Mouse (Mus musculus): ENCODE measurements at regions not wholly inside any gene's neighbourhood (a gene's known extent, or its start where the extent isn't known, plus 50 kb on each side); places are given as distances from the start of the nearest gene placed in this dataset.

DNA sequence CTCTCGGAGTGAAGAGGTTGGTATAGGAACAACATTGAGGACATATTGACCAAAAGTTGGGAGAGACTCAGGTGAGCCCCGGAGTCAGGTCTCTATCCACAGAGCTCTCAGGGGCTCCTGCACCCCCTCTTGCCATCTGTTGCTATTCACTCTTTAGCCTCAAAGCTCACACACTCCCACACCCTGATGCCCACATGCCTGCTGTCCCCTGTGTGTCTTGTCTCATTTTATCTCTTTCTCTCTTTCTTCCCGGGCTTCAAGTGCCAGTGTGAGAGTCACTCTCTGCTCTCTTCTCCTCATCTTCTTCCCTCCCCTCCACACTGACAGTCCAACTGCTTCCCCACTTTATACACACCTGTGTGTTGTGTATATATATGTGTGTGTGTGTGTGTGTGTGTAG, 141.0 kb upstream of the Mdm1 start:
- DNase-seq = no peak

DNA sequence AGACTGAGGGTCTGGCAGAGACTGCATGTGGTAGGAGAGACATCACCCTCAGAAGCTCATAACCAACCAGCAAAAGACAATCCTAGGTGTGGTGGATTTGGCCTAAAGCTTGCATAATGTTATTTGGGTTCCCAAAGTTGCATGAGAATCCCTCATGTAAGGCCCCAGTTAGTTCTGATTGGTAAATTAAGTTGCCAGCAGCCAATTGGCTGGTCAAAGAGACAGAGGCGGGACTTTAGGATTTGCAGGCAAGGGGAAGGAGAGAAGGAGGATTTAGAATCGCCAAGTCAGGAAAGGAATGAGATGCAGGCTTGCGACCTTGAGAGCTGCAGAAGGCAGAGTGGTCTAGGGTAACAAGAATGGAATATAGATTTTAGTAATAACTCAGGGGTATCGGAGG, 140.1 kb upstream of the Mdm1 start:
- no peak for DNase-seq

DNA sequence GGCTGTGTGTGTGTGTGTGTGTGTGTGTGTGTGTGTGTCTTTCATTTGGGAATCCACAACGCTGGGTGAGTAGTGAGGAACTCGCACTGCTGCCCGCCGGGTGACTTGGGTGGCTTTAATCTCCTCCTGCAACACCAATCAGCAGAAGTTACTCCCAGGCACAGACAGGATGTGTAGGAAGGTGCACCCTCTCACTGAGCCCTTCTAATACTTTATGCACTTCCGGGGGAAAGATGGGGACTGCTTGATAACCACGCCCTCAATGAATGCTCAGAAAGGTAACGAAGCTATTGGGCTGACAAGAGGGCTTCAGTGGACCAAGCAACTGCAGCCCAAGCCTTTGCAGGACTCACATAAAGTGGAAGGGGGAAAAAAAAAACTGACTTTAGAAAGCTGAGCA, 139.6 kb upstream of the Mdm1 start:
- DNase-seq = no peak

DNA sequence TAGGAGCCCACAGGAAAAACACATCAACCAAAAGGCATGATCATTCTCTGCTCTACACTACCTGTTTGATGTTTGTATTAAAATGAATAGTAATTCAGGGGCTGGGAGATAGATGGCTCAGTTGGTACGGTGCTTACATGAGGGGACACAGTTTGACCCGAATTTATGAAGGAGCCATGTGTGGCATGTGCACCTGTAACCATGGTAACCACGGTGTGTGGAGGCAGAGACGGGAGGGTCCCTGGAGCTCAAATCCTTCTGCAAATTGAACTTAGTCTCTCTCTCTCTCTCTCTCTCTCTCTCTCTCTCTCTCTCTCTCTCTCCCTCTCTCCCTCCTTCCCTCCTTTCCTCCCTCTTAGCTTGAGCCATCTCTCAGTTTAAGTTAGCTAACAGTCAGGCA, 139.1 kb upstream of the Mdm1 start:
- no peak for DNase-seq

DNA sequence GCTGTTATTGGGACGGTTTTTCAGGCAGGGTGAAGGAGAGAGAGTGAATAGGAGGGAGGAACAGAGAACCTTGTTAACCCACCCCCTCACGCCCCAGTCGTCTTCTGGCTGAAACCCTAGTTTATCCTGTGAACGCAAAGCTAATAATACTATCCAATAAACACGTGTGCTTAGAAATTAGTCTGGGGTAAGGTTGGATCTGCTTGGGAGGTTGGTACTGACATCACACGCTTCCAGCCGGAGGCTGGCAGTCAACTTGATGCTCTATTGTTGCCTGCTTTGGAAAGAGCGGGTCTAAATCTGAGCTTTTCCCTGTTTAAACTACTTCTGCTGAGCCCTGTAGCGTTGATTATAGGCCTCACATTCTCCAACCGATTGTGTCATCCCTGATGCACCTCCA, 138.4 kb upstream of the Mdm1 start:
- DNase-seq = no peak

DNA sequence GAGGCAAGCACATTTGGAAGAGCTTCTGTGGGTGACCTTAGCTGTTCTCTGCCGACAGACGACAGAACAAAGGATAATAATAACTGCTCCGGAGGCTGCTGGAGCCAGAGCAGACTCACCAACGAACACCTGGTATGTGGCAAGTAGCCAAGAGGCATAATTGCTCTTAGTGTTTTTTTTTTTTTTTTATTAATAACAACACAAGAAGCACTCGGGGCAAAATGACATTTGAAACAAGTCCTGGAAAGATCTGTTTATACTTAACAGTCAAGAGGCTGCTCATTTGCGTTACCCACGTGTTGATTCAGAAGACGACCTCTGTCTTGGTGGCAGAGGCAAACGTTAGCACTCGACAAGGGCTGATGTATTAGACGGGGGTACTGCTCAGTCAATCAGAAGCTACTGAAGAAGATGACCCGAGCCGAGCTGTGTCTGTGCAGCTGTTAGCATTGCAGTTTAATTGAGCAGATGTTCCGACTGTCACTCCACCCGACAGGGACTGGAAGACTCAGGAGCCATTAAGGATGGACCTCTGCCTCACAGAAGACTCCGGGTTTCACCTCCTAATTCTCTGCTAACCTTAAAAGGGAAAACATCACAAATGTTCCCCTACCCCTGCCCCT, 137.8 kb upstream of the Mdm1 start:
- DNase-seq = no peak

DNA sequence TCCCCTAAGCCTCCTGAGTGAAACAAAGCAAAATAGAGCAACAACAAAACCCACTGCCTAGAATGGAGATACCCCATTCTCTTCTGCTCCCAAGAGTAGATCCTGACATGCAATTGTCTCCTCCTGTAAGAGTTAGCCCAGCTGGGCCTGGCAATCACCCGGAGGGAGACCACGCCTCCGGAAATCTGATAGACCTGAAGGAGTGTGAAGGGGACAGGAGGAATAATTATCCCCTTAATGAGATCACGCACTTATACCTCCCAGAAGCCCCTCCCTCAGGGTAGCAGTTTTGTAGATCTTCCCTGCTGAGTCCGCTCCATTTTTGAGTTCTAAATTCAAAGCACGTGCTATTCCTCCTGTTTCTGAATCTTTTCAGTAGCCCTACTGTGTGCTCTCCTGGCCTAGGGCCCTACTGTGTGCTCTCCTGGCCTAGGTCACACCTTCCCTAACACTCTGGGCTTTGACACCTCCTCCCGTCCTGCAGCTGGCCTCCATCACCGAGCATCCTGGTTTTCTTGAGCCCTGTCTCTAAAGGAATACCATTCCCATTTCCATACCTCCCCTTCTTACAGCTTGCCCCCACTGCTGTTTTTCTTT, 137.2 kb upstream of the Mdm1 start:
- no peak for DNase-seq

DNA sequence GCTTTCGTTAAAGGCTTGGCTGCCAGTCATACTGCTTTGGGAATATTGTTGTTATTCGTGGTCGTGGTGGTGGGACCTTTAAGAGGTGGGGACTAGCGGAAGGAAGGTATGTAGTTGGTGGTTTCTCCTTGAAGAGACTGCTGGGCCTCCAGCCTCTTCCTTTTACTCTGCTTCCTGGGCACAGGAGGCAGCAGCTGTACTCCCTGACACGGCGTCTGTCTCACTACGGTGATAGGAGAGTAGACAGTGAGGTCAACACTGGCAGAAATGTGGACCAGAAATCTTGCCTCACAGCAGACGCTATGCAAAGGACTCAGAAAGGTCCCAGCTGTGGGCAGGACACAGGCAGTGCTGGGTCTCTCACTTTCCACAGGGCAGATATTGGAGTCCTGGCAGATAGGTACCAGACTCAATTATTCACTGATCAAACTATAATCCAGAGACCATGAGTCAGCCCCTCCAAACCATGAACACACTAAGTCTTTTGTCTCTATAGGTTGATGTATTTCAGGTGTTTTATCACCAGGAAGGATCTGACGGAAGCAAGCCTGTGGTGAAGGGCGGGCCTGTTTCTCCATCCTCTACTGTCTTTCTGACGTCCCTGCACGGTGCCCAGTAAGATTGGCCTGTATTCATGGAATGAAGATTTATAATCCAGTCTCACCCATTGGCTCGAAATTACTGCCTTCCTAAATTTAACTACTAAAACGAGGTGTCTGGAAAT, 134.6 kb upstream of the Mdm1 start:
- no peak for DNase-seq

DNA sequence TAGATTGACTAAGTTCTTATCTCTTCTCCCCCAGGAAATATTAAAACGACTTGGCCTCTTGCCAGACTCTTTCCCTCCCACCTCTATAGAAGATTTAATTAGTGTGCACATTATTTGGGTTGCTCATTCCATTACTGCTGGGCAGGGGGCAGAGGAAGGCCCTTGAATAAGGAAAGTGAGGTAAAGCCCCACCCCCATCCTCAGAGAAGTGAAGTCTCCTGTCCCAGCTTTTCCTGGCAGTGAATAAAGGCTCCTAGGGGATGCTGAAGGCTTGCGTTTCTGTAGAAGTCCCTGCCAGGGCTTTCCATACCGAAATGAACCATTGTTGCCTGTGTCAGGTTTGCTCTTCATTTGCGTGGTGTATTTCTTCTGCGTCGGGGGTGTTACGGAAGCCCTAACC, 133.8 kb upstream of the Mdm1 start:
- DNase-seq = no peak

DNA sequence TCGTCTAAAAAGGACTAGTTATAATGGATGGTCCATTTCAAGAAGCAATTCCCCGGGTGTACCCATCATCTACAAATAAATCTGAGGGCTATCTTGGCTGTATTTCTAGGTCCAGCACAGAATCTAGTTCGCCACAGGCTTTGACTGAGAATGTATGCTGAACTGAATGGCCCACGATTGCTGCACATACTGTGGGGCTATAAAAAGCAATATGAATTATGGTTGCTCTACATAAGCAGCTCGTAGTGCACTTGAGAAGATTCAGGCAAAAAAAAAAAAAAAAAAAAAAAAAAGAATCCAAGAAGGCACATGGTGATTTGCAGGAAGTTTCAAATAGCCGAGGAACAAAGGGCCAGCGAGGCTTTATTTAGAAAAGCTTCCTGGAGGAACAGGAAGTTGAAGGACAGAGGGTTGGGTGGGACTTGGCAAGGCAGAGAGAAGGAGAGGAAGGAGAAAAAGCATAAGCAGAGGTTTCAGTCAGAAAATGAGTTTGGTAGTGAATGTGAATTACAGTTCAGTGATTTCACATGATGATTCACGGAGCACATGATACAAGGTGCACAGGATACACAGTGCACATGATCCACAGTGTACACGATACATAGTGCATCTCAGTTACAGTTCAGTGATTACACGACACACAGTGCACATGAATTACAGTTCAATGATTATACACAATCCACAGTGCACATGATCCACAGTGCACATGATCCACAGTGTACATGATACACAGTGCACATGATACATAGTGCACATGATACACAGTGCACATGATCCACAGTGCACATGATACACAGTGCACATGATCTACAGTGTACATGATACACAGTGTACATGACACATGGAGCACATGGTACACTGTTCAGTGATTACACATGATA, 129.7 kb upstream of the Mdm1 start:
- DNase-seq = peak; percentile 37 to 43

DNA sequence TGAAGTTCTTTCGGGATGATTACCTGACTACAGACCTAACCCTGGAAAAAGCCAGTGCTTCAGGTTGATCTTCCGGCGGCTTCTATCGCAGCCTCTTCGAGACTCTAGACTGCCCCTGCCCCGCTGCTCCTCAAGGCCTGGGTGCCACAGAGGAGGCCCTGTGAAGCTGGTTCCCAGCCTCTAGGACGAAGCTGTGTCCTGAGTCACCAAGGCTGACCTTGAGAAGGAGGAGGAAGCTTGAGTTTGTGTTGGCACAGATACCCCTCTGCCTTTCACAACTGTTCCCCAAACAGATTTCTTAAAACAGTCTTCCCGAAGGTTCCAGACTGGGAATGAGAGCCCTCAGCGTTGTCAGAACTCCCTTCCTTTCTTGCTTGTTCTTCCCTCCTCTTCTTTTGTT, 112.8 kb upstream of the Mdm1 start:
- DNase-seq = no peak

DNA sequence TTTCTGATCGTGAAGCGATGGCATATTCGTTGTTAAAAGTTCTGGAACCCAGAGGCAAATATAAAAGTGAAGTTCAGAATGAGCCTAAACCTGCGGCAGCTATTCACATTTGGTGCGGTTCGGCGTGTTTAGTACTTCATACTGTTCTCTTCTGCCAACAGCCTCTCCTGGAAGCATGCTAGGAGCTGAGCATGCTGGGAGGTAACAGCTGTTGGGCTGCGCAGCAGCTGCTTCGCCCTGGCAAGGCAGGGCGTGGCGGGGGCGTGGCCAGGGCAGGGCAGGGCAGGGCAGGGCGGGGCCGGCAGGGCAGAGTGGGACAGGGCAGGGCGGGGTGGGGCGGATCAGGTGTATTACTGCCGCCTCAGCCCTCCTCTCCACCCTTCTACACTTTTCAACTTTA, 107.2 kb upstream of the Mdm1 start:
- DNase-seq = no peak

DNA sequence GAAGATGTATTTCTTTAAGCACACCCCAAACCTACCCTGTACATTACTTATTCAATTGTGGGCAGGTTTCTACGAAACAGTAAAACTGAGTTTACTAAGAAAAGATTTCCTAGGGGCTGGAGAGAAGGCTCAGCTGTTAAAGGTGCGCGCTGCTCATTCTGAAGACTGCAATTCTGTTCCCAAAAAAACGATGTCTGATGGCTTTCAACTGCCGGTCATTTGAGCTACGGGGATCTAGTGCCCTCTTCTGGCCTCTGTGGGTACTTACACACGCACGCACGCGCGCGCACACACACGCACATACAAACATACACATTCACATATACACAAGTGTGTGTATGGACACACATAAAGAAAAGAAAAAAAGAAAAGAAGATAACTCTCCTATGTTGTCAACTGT, 106.6 kb upstream of the Mdm1 start:
- DNase-seq = no peak

DNA sequence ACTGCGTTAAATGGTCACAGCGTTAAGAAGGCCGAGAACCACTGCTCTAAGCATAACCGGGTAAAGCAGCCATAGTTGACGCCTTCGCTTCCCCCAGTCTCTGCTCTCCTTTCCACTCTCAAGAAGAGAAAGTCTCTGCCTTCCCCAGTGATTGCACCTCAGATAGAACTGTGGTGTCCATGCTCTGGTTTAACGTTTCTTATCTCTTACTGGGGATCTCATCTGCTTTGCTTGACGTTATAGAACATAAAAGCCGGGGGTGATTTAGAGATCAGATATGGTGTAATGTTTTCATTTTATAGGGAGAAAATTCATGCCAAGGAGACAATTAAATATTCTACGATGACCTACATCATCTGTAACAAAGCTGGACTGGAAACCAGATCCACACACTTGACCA, 103.1 kb upstream of the Mdm1 start:
- DNase-seq = no peak

DNA sequence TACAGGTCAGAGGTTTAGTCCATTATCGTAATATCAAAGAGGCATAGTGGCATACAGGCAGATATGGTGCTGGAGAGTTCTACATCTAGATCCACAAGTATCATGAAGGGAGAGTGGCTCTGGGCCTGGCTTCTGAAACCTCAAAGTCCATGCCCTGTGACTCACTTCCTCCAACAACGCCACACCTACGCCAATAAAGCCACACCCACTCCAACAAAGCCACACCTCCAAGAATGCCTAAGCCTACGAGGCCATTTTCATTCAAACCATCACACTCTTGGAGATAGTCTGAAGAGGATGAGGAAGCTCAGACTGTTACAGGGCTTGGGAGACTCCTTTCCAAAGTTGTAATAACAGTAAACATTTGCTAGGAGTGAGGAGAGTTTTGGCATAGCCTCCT, 102.6 kb upstream of the Mdm1 start:
- no peak for DNase-seq

DNA sequence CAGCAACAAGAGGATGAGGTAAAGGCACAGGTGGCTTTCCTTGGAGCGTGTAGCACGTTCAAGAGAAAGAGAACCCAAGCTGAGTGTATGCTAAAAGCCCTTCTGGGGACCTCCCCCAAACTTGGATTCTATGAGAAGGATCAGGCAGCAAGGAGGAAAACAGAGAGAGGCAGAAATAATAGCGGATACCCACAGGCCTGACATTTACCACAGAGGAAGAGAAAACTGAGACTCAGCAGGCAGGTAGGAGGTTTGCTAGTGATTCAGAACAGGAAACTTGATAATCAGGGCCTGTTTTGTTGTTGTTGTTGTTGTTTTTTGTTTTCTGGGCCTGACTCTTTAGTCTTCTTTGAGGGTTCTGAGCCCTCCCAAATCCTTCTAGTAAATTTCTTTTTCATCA, 100.5 kb upstream of the Mdm1 start:
- no peak for DNase-seq

DNA sequence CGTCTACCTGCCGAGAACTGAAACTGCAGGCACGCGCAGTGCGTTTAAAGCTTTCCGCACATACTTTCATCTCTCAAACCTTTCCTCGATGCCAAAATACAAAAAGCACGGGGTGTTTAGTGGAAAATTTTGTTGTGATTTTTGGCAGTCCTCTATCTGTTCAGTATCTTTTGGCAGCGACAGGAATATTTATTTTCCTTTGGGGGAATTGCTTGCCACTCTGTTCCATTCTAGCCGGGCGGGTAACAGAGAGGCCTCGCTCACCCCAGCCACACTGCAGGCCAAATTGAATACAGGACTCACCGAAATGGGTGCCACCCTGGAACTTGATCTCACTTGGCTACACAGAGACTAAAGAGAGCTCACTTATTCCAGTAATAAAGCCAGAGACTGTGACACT, 97.8 kb upstream of the Mdm1 start:
- no peak for DNase-seq

DNA sequence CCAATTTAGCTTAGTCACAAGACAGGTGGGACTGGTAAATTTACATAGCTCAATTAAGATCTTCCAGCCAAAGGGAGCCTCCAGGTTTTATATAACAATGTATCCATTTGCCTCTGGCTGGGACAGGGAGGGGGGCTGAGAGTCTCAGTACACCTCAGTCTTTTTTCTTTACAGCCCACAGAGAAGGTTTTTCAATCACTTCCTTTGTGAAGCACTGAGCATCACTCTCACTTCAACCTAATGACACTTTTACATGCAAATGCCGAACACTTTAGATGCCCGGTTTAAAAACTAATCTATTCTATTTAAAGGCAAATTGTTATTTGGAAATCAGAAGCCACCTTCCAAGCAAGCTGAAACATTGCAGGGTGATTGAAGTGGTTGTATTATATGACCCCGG, 96.8 kb upstream of the Mdm1 start:
- DNase-seq = no peak

DNA sequence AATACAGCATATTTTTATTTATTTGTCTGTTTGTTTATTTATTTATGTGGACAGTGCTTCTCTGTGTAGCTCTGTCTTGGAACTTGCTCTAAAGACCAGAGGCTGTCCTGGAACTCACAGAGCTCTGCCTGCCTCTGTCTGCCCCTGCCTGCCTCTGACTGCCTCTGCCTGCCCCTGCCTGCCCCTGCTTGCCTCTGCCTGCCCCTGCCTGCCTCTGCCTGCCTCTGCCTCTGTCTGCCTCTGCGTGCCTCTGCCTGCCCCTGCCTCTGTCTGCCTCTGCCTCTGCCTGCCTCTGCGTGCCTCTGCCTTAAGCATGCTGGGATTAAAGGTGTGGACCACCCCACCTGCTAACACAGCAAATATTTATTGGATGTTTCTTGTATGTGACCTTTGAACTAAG, 96.2 kb upstream of the Mdm1 start:
- no peak for DNase-seq

DNA sequence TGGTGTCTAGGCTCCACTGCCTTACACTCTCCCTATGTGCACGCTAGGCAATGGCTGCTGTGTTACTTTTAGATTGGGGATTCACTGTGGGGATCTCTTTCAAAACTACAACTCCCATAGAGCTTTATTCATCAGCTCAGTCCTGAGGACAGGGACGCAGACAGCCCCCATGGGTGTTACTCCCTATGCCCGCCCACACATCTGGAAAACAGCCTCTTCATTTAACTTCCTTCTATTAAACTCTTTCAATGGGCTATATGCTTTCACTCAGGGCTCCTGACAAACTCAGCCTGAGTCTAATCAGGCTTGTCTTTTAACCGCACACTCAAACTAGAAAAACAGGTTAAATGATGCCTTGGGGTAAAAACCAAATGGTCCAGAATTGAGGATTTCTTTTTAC, 95.3 kb upstream of the Mdm1 start:
- no peak for DNase-seq

DNA sequence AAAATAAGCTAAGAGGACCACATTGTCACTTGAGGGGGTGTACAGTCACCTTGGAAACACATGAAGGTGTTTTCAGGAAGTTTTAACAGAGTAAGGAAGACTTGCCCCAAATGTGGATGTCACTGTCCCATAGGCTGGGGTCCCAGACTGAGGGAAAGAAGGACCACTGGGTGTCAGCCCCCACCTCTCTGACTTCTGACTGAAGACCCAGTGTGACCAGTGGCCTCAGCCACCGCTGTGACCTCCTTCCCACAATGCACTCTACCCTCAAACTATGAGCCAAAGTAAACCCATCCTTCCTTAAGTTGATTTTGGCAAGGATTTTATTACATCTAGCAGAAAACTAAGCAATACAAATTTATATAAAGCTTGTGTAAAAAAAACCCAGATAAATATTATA, 94.8 kb upstream of the Mdm1 start:
- DNase-seq = no peak

DNA sequence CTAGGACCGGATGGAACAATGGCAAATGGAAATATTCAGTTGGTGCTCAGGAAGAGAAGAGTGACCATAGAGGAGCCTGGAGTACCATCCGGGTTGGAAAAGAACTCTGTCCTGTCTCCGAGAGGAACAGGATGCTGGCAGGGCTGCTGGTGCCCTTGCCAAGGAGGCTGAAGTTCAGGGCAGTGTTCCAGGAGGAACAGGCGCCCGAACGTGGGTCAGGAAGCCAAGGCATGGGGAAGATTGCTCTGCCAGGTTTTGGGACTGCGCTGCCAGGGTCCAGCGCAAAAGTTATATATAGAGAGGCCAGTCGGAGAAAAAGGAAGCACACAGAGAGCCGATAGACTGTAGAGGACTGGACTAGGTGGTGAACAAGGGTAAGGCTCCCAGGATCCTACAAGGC, 92.3 kb upstream of the Mdm1 start:
- DNase-seq = peak; percentile 83 to 92

DNA sequence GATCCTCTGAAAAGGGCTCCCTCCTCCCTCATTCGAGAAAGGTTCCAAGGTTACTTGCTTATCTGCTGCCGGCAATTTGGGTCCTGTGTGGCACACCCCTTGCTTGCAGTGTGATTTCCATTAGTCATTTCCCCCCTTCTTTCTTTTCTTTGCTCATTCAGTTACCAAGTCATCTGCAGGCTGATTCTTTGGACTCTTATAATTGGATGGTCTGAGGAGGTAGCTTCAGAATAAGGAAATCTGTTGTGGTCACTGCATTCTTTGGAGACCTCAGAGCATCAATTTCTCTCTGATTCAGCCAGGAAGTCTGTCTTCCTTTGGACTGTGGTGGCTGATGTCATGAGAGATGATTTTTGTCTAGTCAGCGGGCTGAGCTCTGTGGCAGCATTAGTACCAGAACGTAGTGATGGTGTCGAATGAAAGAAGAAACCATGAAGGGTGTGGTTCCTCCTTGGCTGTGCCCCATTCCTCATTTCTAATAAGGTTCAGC, 91.4 kb upstream of the Mdm1 start:
- DNase-seq = no peak

DNA sequence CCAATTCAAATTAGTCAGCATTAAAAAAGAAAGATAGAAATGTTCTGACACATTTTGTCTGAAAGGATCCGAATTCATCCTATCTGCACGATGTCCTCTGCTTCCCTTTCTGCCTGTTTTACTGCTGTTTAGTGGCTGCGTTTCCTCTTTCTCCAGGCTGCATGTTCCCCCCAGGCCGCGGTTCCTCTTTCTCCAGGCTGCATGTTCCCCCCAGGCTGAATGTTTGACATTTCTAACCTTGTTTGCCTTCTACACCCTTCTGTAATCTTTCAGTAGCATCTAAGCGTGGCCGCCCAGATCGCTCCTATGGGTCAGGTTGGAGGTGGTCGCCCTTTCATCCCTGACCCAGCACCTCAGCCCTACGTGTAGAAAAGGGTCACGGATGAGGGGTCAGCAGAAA, 89.6 kb upstream of the Mdm1 start:
- peak in 1 of 2 experiments; percentile 45 for DNase-seq
